Mouse (Mus musculus) heart, embryonic 11.5 days (tissue): ENCODE results near the gene Nln. TPM values are rescaled to one million over a fixed set of nuclear protein-coding genes. Genes with fewer than 3 reads are reported as not detected.

Experiments
- ATAC-seq: fragments of 200-750 bp; cut with Nextera tagmentation; replicated peaks from 2 replicates; pipeline ENCODE4 v1.8.0; 2017; ENCODE audit warnings: moderate library complexity; ENCODE audit not compliant: insufficient number of reproducible peaks, low FRiP score, low TSS enrichment
- H3K27ac ChIP-seq: fragments of 300-500 bp; sonication (generic); 2 replicates; pipeline ENCODE4 v1.5.1; 2014; ENCODE audit warnings: mild to moderate bottlenecking, low read depth, low read length
- H3K27me3 ChIP-seq: fragments of 300-500 bp; sonication (generic); 2 replicates; pipeline ENCODE4 v1.6.1; 2014; ENCODE audit warnings: mild to moderate bottlenecking, low read length, mixed read lengths; ENCODE audit not compliant: control insufficient read depth, insufficient read depth
- H3K36me3 ChIP-seq: fragments of 300-500 bp; sonication (generic); 2 replicates; pipeline ENCODE4 v1.6.1; 2014; ENCODE audit warnings: mild to moderate bottlenecking, low read length, moderate library complexity, mixed read lengths; ENCODE audit not compliant: control insufficient read depth, insufficient read depth
- H3K4me1 ChIP-seq: fragments of 300-500 bp; sonication (generic); 2 replicates; pipeline ENCODE4 v1.6.1; 2014; ENCODE audit warnings: low read length; ENCODE audit not compliant: control insufficient read depth, insufficient read depth
- H3K4me2 ChIP-seq: fragments of 300-500 bp; sonication (generic); 2 replicates; pipeline ENCODE4 v1.6.1; 2014; ENCODE audit warnings: mild to moderate bottlenecking, moderate library complexity
- H3K4me3 ChIP-seq: fragments of 300-500 bp; sonication (generic); 2 replicates; pipeline ENCODE4 v1.5.1; 2014; ENCODE audit warnings: low read depth, low read length
- H3K9ac ChIP-seq: fragments of 300-500 bp; sonication (generic); 2 replicates; pipeline ENCODE4 v1.6.1; 2014; ENCODE audit warnings: mild to moderate bottlenecking, low read depth, low read length, moderate library complexity
- H3K9me3 ChIP-seq: fragments of 300-500 bp; sonication (generic); replicated peaks from 2 replicates; pipeline ENCODE4 v1.6.1; 2016; ENCODE audit warnings: low read length; ENCODE audit not compliant: control insufficient read depth
- WGBS: fragments of 180-500 bp; shearing (Covaris S2); extraction: QIAGEN DNeasy Blood & Tissue Kit; methylation state at CpG from one replicate; pipeline ENCODE4 v1.1.7; 2014; ENCODE audit not compliant: insufficient replicate concordance; 5-methylcytosine and 5-hydroxymethylcytosine counted together
- polyA plus RNA-seq: library from polyadenylated mRNA; unstranded; fragments of >200 nt; fragmentation: Nextera tagmentation; extraction: Ambion mirVana; gene quantifications from 2 replicates; pipeline ENCODE4 v1.2.1, GENCODE M21; 2014

Gene Nln
- polyA plus RNA-seq, 1 experiment from 2014 or later: 25.2 TPM

- no peaks in the 10 kb centered on the region for H3K9me3 ChIP-seq
- no peaks in the 10 kb centered on the region for H3K27me3 ChIP-seq
- WGBS: 69% methylated on average over 6 of the region's 6 CpGs
- no peak for ATAC-seq
- H3K4me2 ChIP-seq: no peak overlapping the region
- no peak overlapping the region for H3K4me3 ChIP-seq
- H3K36me3 ChIP-seq: no peaks in the 10 kb centered on the region
- H3K9ac ChIP-seq: no peak overlapping the region
- no peaks in the 10 kb centered on the region; the same call in 1 of the 2 replicates for H3K4me1 ChIP-seq
- H3K27ac ChIP-seq: no peak overlapping the region
Observed at GRCm38 (mm10) chr13:104025710-104025995, 83.8 kb downstream of the Nln start.

DNA sequence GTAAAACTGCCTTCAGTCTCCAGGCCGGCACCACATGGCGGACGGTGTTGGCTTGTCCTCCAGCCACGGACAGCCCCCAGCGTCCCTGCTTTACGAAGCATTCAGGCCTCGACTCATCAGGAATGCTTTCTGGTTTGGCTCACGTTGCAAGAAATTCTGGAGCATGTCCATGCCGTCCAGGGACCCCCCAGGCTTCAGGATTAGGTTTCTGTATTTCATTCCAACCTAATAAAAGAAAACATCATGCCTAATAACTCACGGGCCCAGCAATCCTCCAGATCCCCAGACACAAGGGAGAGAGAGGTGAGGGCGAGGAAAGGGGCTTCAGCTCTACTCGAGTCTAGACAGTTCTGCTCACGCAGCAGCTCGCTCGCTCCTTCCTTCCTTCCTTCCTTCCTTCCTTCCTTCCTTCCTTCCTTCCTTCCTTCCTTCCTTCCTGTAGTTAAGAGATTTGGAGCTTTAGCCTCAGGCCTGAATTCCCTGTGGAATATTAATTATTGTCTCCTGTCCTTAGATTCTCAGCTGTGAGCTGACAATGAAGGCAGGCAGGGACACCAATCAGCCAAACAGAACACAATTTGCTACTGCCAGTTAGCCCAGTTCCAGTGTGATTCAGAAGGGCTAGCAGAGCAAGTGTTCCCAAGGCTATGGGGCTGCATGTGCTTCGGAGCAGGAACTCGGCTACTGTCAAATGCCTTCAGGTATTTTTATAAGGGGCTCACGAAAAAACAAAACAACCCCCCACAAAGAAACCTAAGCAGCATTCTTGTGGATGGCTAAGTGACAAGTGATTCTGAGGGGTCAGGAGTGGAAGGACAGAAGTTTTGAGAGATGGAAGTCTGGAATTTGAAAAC lies 84.3 kb downstream of the Nln start:
- H3K4me2 ChIP-seq: no peak overlapping the region
- H3K27me3 ChIP-seq: no peaks in the 10 kb centered on the region
- no peaks in the 10 kb centered on the region for H3K36me3 ChIP-seq
- H3K9me3 ChIP-seq: 0 out of 2 replicates have a peak, but pooled peaks cover 1% of the 10 kb centered on the region
- H3K27ac ChIP-seq: 0 out of 2 replicates have a peak overlapping the region, but pooled peaks have one; percentile 22
- no peak for ATAC-seq
- no peak overlapping the region for H3K4me3 ChIP-seq
- no peaks in the 10 kb centered on the region; the same call in 1 of the 2 replicates for H3K4me1 ChIP-seq
- 60% methylated on average over 18 of the region's 18 CpGs for WGBS
- no peak overlapping the region for H3K9ac ChIP-seq

GRCm38 (mm10) chr13:104024275-104024674 lies 85.1 kb downstream of the Nln start:
- no peak overlapping the region for H3K4me3 ChIP-seq
- no peaks in the 10 kb centered on the region; the same call in 1 of the 2 replicates for H3K4me1 ChIP-seq
- H3K36me3 ChIP-seq: no peaks in the 10 kb centered on the region
- no peak overlapping the region for H3K27ac ChIP-seq
- ATAC-seq: no peak
- H3K27me3 ChIP-seq: no peaks in the 10 kb centered on the region
- 0 out of 2 replicates have a peak, but pooled peaks cover 2% of the 10 kb centered on the region for H3K9me3 ChIP-seq
- H3K9ac ChIP-seq: no peak overlapping the region
- 81% methylated on average over 2 of the region's 2 CpGs for WGBS
- no peak overlapping the region for H3K4me2 ChIP-seq

GRCm38 (mm10) chr13:104023356-104023911 lies 86.0 kb downstream of the Nln start:
- Histone ChIP-seq H3K4me2 (no peak overlapping the region), H3K27ac (no peak overlapping the region), H3K27me3 (no peaks in the 10 kb centered on the region), H3K9me3 (0 out of 2 replicates have a peak, but pooled peaks cover 2% of the 10 kb centered on the region), H3K36me3 (no peaks in the 10 kb centered on the region), H3K4me1 (no peaks in the 10 kb centered on the region; the same call in 1 of the 2 replicates), H3K9ac (no peak overlapping the region), H3K4me3 (no peak overlapping the region)
- WGBS: 75% methylated on average over 11 of the region's 11 CpGs
- ATAC-seq: no peak

DNA sequence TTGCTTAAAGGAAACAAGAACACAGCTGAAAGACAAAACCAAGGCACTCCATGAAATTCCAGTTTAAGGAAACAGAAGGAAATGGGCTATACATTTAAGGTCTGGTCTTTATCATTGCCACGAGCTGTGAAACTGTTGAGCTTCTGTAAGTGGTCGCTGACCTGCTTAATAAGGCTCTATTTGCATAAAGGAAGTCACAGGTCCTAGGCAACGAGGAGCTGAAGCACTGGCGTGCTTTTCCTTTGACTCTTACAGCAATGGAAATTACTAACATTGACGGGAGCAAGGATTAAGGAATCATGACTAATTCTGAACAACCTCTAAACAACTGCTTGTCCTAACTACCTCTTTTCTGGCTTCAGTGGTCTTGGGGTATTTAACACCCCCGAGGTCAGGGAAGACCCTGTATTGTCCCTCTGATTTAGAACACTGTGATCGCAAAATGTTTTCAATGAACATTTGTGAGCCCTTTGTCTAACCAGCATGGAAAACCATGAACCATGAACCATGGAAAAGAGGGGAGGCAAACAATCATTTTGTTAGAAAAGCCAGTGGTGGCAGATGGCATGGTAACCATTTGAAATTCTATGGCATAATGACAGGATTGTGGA lies 90.8 kb downstream of the Nln start:
- Histone ChIP-seq H3K4me3 (no peak overlapping the region), H3K4me2 (no peak overlapping the region), H3K36me3 (no peaks in the 10 kb centered on the region), H3K4me1 (0 out of 2 replicates have a peak, but pooled peaks cover 3% of the 10 kb centered on the region), H3K9me3 (0 out of 2 replicates have a peak, but pooled peaks cover 2% of the 10 kb centered on the region), H3K9ac (no peak overlapping the region), H3K27ac (no peak overlapping the region), H3K27me3 (no peaks in the 10 kb centered on the region)
- ATAC-seq: no peak
- 66% methylated on average over 7 of the region's 7 CpGs for WGBS

- Histone ChIP-seq H3K36me3 (no peaks in the 10 kb centered on the region), H3K9ac (no peak overlapping the region), H3K4me1 (0 out of 2 replicates have a peak, but pooled peaks cover 3% of the 10 kb centered on the region), H3K27ac (no peak overlapping the region), H3K4me3 (no peak overlapping the region), H3K4me2 (no peak overlapping the region), H3K27me3 (no peaks in the 10 kb centered on the region), H3K9me3 (0 out of 2 replicates have a peak, but pooled peaks cover 2% of the 10 kb centered on the region)
- ATAC-seq: no peak
- 81% methylated on average over 18 of the region's 18 CpGs for whole genome bisulfite sequencing
Observed at GRCm38 (mm10) chr13:104015246-104016105, 93.9 kb downstream of the Nln start.

DNA sequence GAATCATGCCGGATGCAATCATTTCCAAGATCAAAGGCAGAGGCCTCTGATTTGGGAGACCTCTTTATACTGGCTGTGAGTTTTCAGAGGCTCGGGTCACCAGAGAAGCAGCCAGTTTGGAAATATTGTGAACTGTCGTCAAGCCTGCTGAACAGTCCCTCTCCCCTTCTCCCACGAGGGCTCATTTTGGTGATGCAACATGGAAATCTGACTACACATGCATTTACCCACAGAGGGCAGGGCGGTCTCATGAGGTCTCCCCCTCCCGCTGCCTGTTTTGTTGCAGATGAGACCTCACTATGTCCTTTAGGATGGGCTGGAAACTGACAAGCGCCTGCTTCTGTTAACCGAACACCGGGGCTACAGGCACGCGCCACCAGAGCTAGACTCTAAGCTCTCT lies 95.4 kb downstream of the Nln start:
- no peak overlapping the region for H3K4me3 ChIP-seq
- no peaks in the 10 kb centered on the region for H3K9me3 ChIP-seq
- H3K27me3 ChIP-seq: no peaks in the 10 kb centered on the region
- H3K27ac ChIP-seq: no peak overlapping the region
- 0 out of 2 replicates have a peak, but pooled peaks cover 3% of the 10 kb centered on the region for H3K4me1 ChIP-seq
- 84% methylated on average over 11 of the region's 11 CpGs for WGBS
- H3K4me2 ChIP-seq: no peak overlapping the region
- no peak overlapping the region for H3K9ac ChIP-seq
- H3K36me3 ChIP-seq: no peaks in the 10 kb centered on the region
- no peak for ATAC-seq

- ATAC-seq: no peak
- 57% methylated on average over 6 of the region's 6 CpGs for WGBS
- H3K36me3 ChIP-seq: no peaks in the 10 kb centered on the region
- H3K9ac ChIP-seq: no peak overlapping the region
- H3K4me1 ChIP-seq: 0 out of 2 replicates have a peak, but pooled peaks cover 3% of the 10 kb centered on the region
- H3K27me3 ChIP-seq: no peaks in the 10 kb centered on the region
- H3K4me2 ChIP-seq: no peak overlapping the region
- H3K27ac ChIP-seq: no peak overlapping the region
- H3K4me3 ChIP-seq: no peak overlapping the region
- no peaks in the 10 kb centered on the region for H3K9me3 ChIP-seq
Observed at GRCm38 (mm10) chr13:104013380-104013779, 96.0 kb downstream of the Nln start.
